Mouse (Mus musculus) naive thymus-derived CD4-positive, alpha-beta T cell, adult 2 months (primary cell): ENCODE data around the gene Tns1.
A peak's percentile ranks its signal among the peaks of the same experiment; 100 is the strongest.
"Not testable (repeated sequence)": the region's sequence is repeated elsewhere in the genome, so short reads cannot be mapped to it uniquely, and the experiment has no call there.

Experiments
- DNase-seq: peaks from one replicate; pipeline ENCODE4 v3.0.0-alpha.2; 2011; ENCODE audit warnings: low read depth

The Tns1 gene

GRCm38 (mm10) chr1:74124021-74124981 lies at the start of gene Tns1:
Tns1 (minus strand) TSS chr1:74124449.
- DNase-seq = peak; percentile 72

- DNase-seq = no peak
Observed at GRCm38 (mm10) chr1:74172722-74173121, 48.5 kb upstream of the Tns1 start.

GRCm38 (mm10) chr1:74169721-74170120 lies 45.5 kb upstream of the Tns1 start:
- DNase-seq = no peak

- DNase-seq = no peak
Observed at GRCm38 (mm10) chr1:74167136-74167535, 42.9 kb upstream of the Tns1 start.

GRCm38 (mm10) chr1:74160036-74160435 lies 35.8 kb upstream of the Tns1 start:
- no peak for DNase-seq

GRCm38 (mm10) chr1:74159613-74160012 lies 35.4 kb upstream of the Tns1 start:
- DNase-seq = not testable (repeated sequence)

- DNase-seq = no peak
Observed at GRCm38 (mm10) chr1:74156381-74156910, 32.2 kb upstream of the Tns1 start.

- no peak for DNase-seq
Observed at GRCm38 (mm10) chr1:74155435-74156012, 31.3 kb upstream of the Tns1 start.

- no peak for DNase-seq
Observed at GRCm38 (mm10) chr1:74153461-74154184, 29.4 kb upstream of the Tns1 start, which contains the start of gene Cxcr2. Cxcr2 (plus strand) TSS chr1:74153989.

GRCm38 (mm10) chr1:74151091-74151490 lies 26.8 kb upstream of the Tns1 start:
- no peak for DNase-seq

- no peak for DNase-seq
Observed at GRCm38 (mm10) chr1:74150101-74150500, 25.9 kb upstream of the Tns1 start.

- DNase-seq = no peak
Observed at GRCm38 (mm10) chr1:74149106-74149885, 25.0 kb upstream of the Tns1 start.

GRCm38 (mm10) chr1:74141781-74142180 lies 17.5 kb upstream of the Tns1 start:
- no peak for DNase-seq

- peak; percentile 43 for DNase-seq
Observed at GRCm38 (mm10) chr1:74139415-74139814, 15.2 kb upstream of the Tns1 start.

GRCm38 (mm10) chr1:74135326-74135950 lies 11.2 kb upstream of the Tns1 start:
- DNase-seq = no peak

GRCm38 (mm10) chr1:74133954-74134353 lies 9.7 kb upstream of the Tns1 start:
- DNase-seq = no peak

- no peak for DNase-seq
Observed at GRCm38 (mm10) chr1:74132011-74132410, 7.8 kb upstream of the Tns1 start.

- no peak for DNase-seq
Observed at GRCm38 (mm10) chr1:74130883-74131659, 6.8 kb upstream of the Tns1 start.

GRCm38 (mm10) chr1:74124991-74125552 lies 823 bp upstream of the Tns1 start, which contains the start of gene Rufy4:
Rufy4 (plus strand) TSS chr1:74125541.
- peak; percentile 88 for DNase-seq

- no peak for DNase-seq
Observed at GRCm38 (mm10) chr1:74123215-74123614, 1.0 kb downstream of the Tns1 start.
